Mouse (Mus musculus): ENCODE data around the gene Zfp287. TPM values are rescaled to one million over a fixed set of nuclear protein-coding genes. Genes with fewer than 3 reads are reported as not detected.
A peak's percentile ranks its signal among the peaks of the same experiment; 100 is the strongest.

Gene Zfp287
- polyA plus RNA-seq, 1 experiment from 2014 or later: 6.3 TPM

DNA sequence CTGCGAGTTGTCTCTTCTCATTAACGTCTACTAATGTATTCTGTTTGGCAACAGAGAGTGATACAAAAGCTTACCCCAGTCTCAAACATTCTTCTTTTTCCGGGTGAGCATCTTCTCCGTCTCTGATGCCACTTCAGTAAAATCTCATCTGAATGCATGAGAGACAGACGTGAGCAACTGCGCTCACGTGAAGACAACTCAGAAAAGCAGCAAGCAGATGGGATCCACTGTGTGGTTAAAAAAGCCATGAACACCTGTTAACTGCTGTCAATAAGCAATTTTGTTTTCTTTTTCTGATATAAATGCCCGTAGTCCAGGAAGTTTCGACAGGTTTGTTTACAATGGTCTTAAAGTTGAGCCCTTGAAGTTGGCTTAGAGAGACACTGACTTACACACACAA lies 15.5 kb upstream of the Zfp287 start:
- Histone ChIP-seq H3K4me2 (no peak overlapping the region), H3K4me3 (no peak overlapping the region), H3K4me1 (replicated peaks) (no peaks in the 10 kb centered on the region), H3K9ac (no peak overlapping the region), H3K27me3 (replicated peaks) (peaks cover 27% of the 10 kb centered on the region), H3K9me3 (replicated peaks) (no peaks in the 10 kb centered on the region), H3K27ac (ENCODE audit: poor library complexity, severe bottlenecking) (no peak overlapping the region), H3K36me3 (no peaks in the 10 kb centered on the region)
- no peak for ATAC-seq (ENCODE audit: insufficient number of reproducible peaks, low FRiP score)
- WGBS: 76% methylated on average over 9 of the region's 9 CpGs

DNA sequence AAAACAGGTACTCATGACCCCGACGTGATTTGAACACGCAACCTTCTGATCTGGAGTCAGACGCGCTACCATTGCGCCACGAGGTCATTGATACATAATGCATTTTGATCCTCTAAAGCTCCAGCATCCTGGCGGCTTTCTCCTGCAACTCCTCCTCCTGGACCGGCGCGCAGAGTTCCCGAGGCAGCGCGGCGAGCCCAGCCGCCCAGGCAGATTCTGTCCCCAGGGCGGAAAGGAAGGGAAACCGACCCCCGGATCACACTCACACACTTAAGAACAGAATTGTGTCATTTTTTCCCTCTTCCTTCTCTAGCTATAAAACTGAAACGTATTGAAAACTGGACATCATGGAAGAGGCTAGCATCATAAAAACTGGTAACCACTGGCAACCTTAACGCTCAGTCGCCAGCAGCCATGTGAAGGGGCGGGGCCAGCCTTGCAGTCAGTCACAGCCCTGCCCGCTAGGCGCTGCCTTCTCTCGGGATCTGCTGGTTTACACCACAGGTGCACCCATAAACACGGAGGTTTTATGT lies 14.4 kb upstream of the Zfp287 start:
- ATAC-seq (ENCODE audit: insufficient number of reproducible peaks, low FRiP score): no peak
- Histone ChIP-seq H3K4me3 (peak overlapping the region; percentile 46), H3K27ac (ENCODE audit: poor library complexity, severe bottlenecking) (no peak overlapping the region), H3K36me3 (no peaks in the 10 kb centered on the region), H3K9ac (no peak overlapping the region), H3K4me2 (peak overlapping the region; percentile 74), H3K27me3 (replicated peaks) (peaks cover 20% of the 10 kb centered on the region), H3K9me3 (replicated peaks) (no peaks in the 10 kb centered on the region), H3K4me1 (replicated peaks) (no peaks in the 10 kb centered on the region)
- 4% methylated on average over 27 of the region's 27 CpGs for WGBS

DNA sequence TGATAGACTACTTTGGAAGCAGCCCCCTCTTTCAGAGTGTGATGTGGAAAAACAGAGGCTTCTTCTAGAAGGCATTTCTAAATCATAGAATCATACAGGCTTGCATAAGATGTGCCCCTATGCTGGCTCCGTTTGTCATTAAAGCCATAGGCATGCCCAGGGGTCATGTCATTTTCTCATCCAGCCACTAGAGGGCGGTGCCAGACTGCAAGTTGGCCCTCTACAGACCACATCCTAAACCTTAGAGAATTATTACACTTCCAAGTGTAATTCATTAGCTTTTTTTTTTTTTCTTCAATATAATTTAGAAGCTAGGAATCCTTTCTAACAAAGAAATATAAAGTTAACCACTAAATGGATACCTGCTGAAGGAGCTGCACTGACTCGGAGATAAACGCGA lies 12.4 kb upstream of the Zfp287 start:
- no peak for ATAC-seq (ENCODE audit: insufficient number of reproducible peaks, low FRiP score)
- no peaks in the 10 kb centered on the region for H3K4me1 ChIP-seq (replicated peaks)

GRCm38 (mm10) chr11:62742261-62742957 lies 10.7 kb upstream of the Zfp287 start:
- no peak overlapping the region for H3K4me3 ChIP-seq
- 72% methylated on average over 10 of the region's 10 CpGs for WGBS
- no peak overlapping the region for H3K9ac ChIP-seq
- no peak overlapping the region for H3K27ac ChIP-seq (ENCODE audit: poor library complexity, severe bottlenecking)
- H3K4me2 ChIP-seq: no peak overlapping the region
- H3K36me3 ChIP-seq: no peaks in the 10 kb centered on the region
- H3K27me3 ChIP-seq (replicated peaks): peaks cover 5% of the 10 kb centered on the region
- ATAC-seq (ENCODE audit: insufficient number of reproducible peaks, low FRiP score): no peak
- no peaks in the 10 kb centered on the region for H3K4me1 ChIP-seq (replicated peaks)
- no peaks in the 10 kb centered on the region for H3K9me3 ChIP-seq (replicated peaks)

More for the DNA sequence above, 12.4 kb upstream of the Zfp287 start:
- no peaks in the 10 kb centered on the region for H3K9me3 ChIP-seq (replicated peaks)
- no peak overlapping the region for H3K4me3 ChIP-seq
- H3K9ac ChIP-seq: no peak overlapping the region
- peaks cover 12% of the 10 kb centered on the region for H3K27me3 ChIP-seq (replicated peaks)
- 49% methylated on average over 5 of the region's 5 CpGs for WGBS
- H3K4me2 ChIP-seq: no peak overlapping the region
- H3K36me3 ChIP-seq: no peaks in the 10 kb centered on the region
- H3K27ac ChIP-seq (ENCODE audit: poor library complexity, severe bottlenecking): no peak overlapping the region

DNA sequence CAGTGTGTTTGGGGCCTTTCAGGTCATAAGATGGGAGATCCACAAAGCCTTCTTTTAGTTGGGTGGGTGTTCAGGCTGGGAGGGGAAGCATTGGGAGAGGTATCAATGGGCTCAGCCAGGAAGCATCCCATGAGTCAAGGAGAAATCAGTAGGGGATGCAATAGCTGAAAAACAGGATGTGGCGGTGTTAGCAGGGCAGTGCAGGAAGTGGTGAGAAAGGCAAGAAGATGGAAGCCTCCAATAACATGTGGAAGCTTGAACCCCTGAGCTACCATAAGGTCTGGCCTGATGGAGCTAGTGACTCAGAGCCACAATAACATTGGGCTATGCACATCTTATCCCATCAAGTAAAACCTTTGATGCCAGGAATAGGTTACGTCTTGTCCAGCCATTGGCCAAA lies 9.5 kb upstream of the Zfp287 start:
- H3K27ac ChIP-seq (ENCODE audit: poor library complexity, severe bottlenecking): no peak overlapping the region
- ATAC-seq (ENCODE audit: insufficient number of reproducible peaks, low FRiP score): no peak
- no peak overlapping the region for H3K4me2 ChIP-seq
- H3K27me3 ChIP-seq (replicated peaks): peaks cover 5% of the 10 kb centered on the region
- no peak overlapping the region for H3K9ac ChIP-seq
- no peaks in the 10 kb centered on the region for H3K36me3 ChIP-seq
- H3K4me1 ChIP-seq (replicated peaks): no peaks in the 10 kb centered on the region
- WGBS: 67% methylated on average over 2 of the region's 2 CpGs
- no peak overlapping the region for H3K4me3 ChIP-seq
- H3K9me3 ChIP-seq (replicated peaks): no peaks in the 10 kb centered on the region

GRCm38 (mm10) chr11:62732665-62733064 lies 960 bp upstream of the Zfp287 start:
- Histone ChIP-seq H3K36me3 (peaks cover 15% of the 10 kb centered on the region), H3K4me3 (no peak overlapping the region), H3K9ac (no peak overlapping the region), H3K9me3 (replicated peaks) (no peaks in the 10 kb centered on the region), H3K4me2 (no peak overlapping the region), H3K27me3 (replicated peaks) (no peaks in the 10 kb centered on the region; the same call in 1 of the 2 replicates), H3K4me1 (replicated peaks) (no peaks in the 10 kb centered on the region), H3K27ac (ENCODE audit: poor library complexity, severe bottlenecking) (no peak overlapping the region)
- WGBS: 71% methylated on average over 3 of the region's 3 CpGs
- no peak for ATAC-seq (ENCODE audit: insufficient number of reproducible peaks, low FRiP score)

DNA sequence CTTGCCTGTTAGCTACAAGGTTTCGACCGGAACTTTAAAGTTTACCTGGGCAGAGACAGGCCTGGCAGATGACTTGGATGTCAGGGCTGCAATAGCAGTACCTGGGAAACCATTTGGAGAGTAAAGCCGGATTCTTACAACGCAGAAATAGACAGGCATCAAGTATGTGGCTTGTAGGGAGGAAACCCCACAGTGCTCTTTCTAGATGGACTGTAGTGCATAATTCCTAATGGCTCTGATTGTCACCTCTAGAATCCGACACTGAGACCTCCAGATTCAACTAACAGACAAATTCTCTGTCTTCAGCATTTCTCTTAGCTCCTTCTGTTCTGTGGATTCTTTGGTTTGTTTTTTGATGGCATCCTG lies 300 bp upstream of the Zfp287 start:
- no peaks in the 10 kb centered on the region for H3K9me3 ChIP-seq (replicated peaks)
- no peaks in the 10 kb centered on the region; the same call in 1 of the 2 replicates for H3K27me3 ChIP-seq (replicated peaks)
- H3K4me3 ChIP-seq: peak overlapping the region; percentile 78
- H3K9ac ChIP-seq: no peak overlapping the region
- no peaks in the 10 kb centered on the region for H3K4me1 ChIP-seq (replicated peaks)
- H3K27ac ChIP-seq (ENCODE audit: poor library complexity, severe bottlenecking): no peak overlapping the region
- no peak for ATAC-seq (ENCODE audit: insufficient number of reproducible peaks, low FRiP score)
- H3K36me3 ChIP-seq: peaks cover 21% of the 10 kb centered on the region
- peak overlapping the region; percentile 77 for H3K4me2 ChIP-seq
- WGBS: 23% methylated on average over 5 of the region's 5 CpGs

- Histone ChIP-seq H3K9ac (no peak overlapping the region), H3K4me1 (replicated peaks) (no peaks in the 10 kb centered on the region), H3K4me3 (no peak overlapping the region), H3K27ac (ENCODE audit: poor library complexity, severe bottlenecking) (no peak overlapping the region), H3K36me3 (peaks cover 43% of the 10 kb centered on the region), H3K27me3 (replicated peaks) (no peaks in the 10 kb centered on the region), H3K9me3 (replicated peaks) (no peaks in the 10 kb centered on the region), H3K4me2 (no peak overlapping the region)
- whole genome bisulfite sequencing: 76% methylated on average over 8 of the region's 8 CpGs
- ATAC-seq (ENCODE audit: insufficient number of reproducible peaks, low FRiP score): no peak
These were observed 3.4 kb downstream of the Zfp287 start for GRCm38 (mm10) chr11:62728276-62728675.

GRCm38 (mm10) chr11:62710657-62711056 lies 21.0 kb downstream of the Zfp287 start:
- Histone ChIP-seq H3K27ac (ENCODE audit: poor library complexity, severe bottlenecking) (peak overlapping the region; percentile 30; the same call in 1 of the 2 replicates), H3K4me3 (no peak overlapping the region), H3K4me2 (no peak overlapping the region), H3K9ac (no peak overlapping the region), H3K27me3 (replicated peaks) (no peaks in the 10 kb centered on the region), H3K4me1 (replicated peaks) (peaks cover 22% of the 10 kb centered on the region), H3K9me3 (replicated peaks) (0 out of 2 replicates have a peak, but pooled peaks cover 2% of the 10 kb centered on the region), H3K36me3 (peaks cover 30% of the 10 kb centered on the region)
- ATAC-seq (ENCODE audit: insufficient number of reproducible peaks, low FRiP score): no peak
- WGBS: 59% methylated on average over 5 of the region's 5 CpGs

GRCm38 (mm10) chr11:62708252-62708651 lies 23.5 kb downstream of the Zfp287 start:
- Histone ChIP-seq H3K4me2 (no peak overlapping the region), H3K27ac (ENCODE audit: poor library complexity, severe bottlenecking) (peak overlapping the region; percentile 33; the same call in 1 of the 2 replicates), H3K36me3 (peaks cover 12% of the 10 kb centered on the region), H3K9me3 (replicated peaks) (no peaks in the 10 kb centered on the region), H3K4me3 (no peak overlapping the region), H3K9ac (no peak overlapping the region), H3K4me1 (replicated peaks) (peaks cover 22% of the 10 kb centered on the region), H3K27me3 (replicated peaks) (no peaks in the 10 kb centered on the region)
- ATAC-seq (ENCODE audit: insufficient number of reproducible peaks, low FRiP score): no peak
- 60% methylated on average over 7 of the region's 7 CpGs for WGBS

- ATAC-seq (ENCODE audit: insufficient number of reproducible peaks, low FRiP score): no peak
- Histone ChIP-seq H3K36me3 (no peaks in the 10 kb centered on the region), H3K27me3 (replicated peaks) (no peaks in the 10 kb centered on the region), H3K4me1 (replicated peaks) (peaks cover 22% of the 10 kb centered on the region), H3K27ac (ENCODE audit: poor library complexity, severe bottlenecking) (no peak overlapping the region), H3K9ac (no peak overlapping the region), H3K4me2 (no peak overlapping the region), H3K4me3 (no peak overlapping the region), H3K9me3 (replicated peaks) (no peaks in the 10 kb centered on the region)
- 88% methylated on average over 2 of the region's 2 CpGs for WGBS
These were observed 25.6 kb downstream of the Zfp287 start for GRCm38 (mm10) chr11:62706141-62706540.

DNA sequence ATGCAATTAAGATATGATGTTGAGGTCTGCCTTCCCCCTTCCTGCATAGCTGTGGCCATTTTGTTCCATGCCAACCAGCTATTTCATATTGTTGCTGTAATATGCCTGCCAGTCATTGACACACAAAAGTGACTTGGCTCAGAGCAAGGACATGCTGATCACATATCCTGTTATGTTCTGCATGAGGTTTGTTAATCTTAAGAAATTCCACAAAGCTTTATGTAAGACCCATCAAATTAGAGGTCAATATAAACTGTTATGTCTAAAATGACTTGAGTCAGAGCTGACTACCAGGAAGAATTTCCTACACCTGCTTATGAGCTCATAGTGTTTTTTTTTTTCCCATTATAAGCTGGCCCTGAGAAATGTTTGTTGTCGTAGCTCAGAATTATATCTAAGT lies 30.5 kb downstream of the Zfp287 start:
- no peak for ATAC-seq (ENCODE audit: insufficient number of reproducible peaks, low FRiP score)
- 84% methylated on average over 1 of the region's 1 CpGs for WGBS

More for the DNA sequence above, 30.5 kb downstream of the Zfp287 start:
- Histone ChIP-seq H3K27ac (ENCODE audit: poor library complexity, severe bottlenecking) (no peak overlapping the region), H3K4me1 (replicated peaks) (no peaks in the 10 kb centered on the region), H3K36me3 (no peaks in the 10 kb centered on the region), H3K9me3 (replicated peaks) (no peaks in the 10 kb centered on the region), H3K27me3 (replicated peaks) (no peaks in the 10 kb centered on the region), H3K9ac (no peak overlapping the region), H3K4me3 (no peak overlapping the region), H3K4me2 (no peak overlapping the region)

Measured in heart, embryonic 12.5 days (tissue).